Mouse (Mus musculus) cortical plate, adult 2 months (tissue): ENCODE measurements around the gene Cd53.

ENCODE experiments used
- CTCF ChIP-seq: fragments of 200-500 bp; IDR thresholded peaks from 2 replicates; pipeline ENCODE4 v1.5.1; 2011; ENCODE audit warnings: mild to moderate bottlenecking, control low read depth, low read length; ENCODE audit not compliant: insufficient read depth; ENCODE audit errors: extremely low read depth
- POLR2A ChIP-seq: fragments of 200-500 bp; IDR thresholded peaks from 2 replicates; pipeline ENCODE4 v1.6.1; 2011; ENCODE audit warnings: mild to moderate bottlenecking, low read length, control low read depth; ENCODE audit not compliant: insufficient read depth; ENCODE audit errors: extremely low read depth

GRCm38 (mm10) chr3:106721397-106722027, 68.4 kb downstream of the Cd53 start:
- TF ChIP-seq CTCF (no peak), POLR2A (no peak)
